20 mouse cellular contexts compared by ENCODE assay signal in the genomic region with DNA sequence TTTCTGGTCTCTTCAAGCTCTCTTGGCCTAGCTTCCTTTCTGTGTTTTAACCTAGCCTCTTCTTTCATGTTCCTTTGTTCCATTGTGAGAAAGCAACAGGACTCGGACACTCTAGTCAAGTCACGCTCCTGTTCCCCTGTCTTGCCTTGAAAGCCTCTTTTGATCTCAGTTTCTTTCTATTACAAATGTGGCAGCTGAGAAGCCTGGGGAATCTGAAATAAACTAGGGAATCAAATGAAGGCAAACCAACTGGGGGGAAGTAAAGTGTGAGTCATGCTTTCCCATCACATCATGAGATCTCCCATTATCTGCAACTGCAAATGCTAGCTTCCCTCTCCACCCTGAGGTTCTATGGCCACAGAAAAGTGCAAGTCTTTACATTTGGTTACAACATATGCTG. TPM values are rescaled to one million over a fixed set of nuclear protein-coding genes. Genes with fewer than 3 reads are reported as not detected.
A peak's percentile ranks its signal among the peaks of the same experiment; 100 is the strongest.
DNase-seq lines count a peak whose midpoint lies in the region; ATAC-seq and TF ChIP-seq lines count a peak whose summit lies in the region.
"Had no signal": no experiment of that assay in that cellular context is flagged by ENCODE, and none has a peak within 500 bp of the region (broad histone marks: within the 10 kb centered on the region; RNA-seq: fewer than 3 reads in every experiment).

No protein-coding gene starts in this region.

- no peaks in the 10 kb centered on the region for H3K27me3 ChIP-seq in MEL (ENCODE audit: control insufficient read depth in 1 of 2, insufficient read depth in 2 of 2, low read length in 2 of 2)
- H3K27me3 ChIP-seq in midbrain, embryonic 11.5 days (ENCODE audit: control insufficient read depth, insufficient read depth, low read length): no peaks in the 10 kb centered on the region
- H3K27me3 ChIP-seq: heart, embryonic 15.5 days; liver, embryonic 15.5 days; stomach, embryonic 15.5 days had no signal

- TF ChIP-seq POLR2A in MEL (IDR thresholded peaks at IDR 0.05; ENCODE audit: control insufficient read depth in 1 of 2, insufficient read depth in 1 of 2, low read depth in 1 of 2, low read length in 2 of 2, poor library complexity in 1 of 2): no peak

- peak overlapping the region; percentile 82 for H3K27ac ChIP-seq in MEL (ENCODE audit: control insufficient read depth, low read depth, low read length)
- 0 out of 2 replicates have a peak overlapping the region, but pooled peaks have one; percentile 2 for H3K27ac ChIP-seq in midbrain, embryonic 11.5 days (ENCODE audit: low read depth, low read length)
- H3K27ac ChIP-seq: heart, embryonic 15.5 days; limb, embryonic 10.5 days; liver, embryonic 15.5 days; stomach, embryonic 15.5 days had no signal

- TF ChIP-seq CTCF in MEL (IDR thresholded peaks at IDR 0.05 in 2 of 3, conservative IDR thresholded peaks at IDR 0.05 in 1 of 3; ENCODE audit: control insufficient read depth in 1 of 3, insufficient read depth in 1 of 3, low read depth in 2 of 3, low read length in 3 of 3, poor library complexity in 1 of 3, severe bottlenecking in 1 of 3): no peak

- intact Hi-C loops in heart, postnatal 25 days (cut with DNase I): no loop called here
- intact Hi-C loops in left cerebral cortex, postnatal 25 days (cut with DNase I): no loop called here

- H3K4me3 ChIP-seq in MEL (ENCODE audit: control insufficient read depth in 1 of 2, insufficient read depth in 1 of 2, low read depth in 2 of 2, low read length in 2 of 2): no peak overlapping the region
- H3K4me3 ChIP-seq in midbrain, embryonic 11.5 days (ENCODE audit: low read depth, low read length): no peak overlapping the region
- H3K4me3 ChIP-seq: heart, embryonic 15.5 days; limb, embryonic 10.5 days; liver, embryonic 15.5 days; stomach, embryonic 15.5 days had no signal

- no peaks in the 10 kb centered on the region for H3K79me2 ChIP-seq in MEL (ENCODE audit: control insufficient read depth, insufficient read depth, low read length, poor library complexity)

- no peak overlapping the region for H3K4me2 ChIP-seq in midbrain, embryonic 11.5 days
- H3K4me2 ChIP-seq: heart, embryonic 15.5 days; liver, embryonic 15.5 days; stomach, embryonic 15.5 days had no signal

- peaks cover 18 to 33% of the 10 kb centered on the region in 2 experiments for H3K4me1 ChIP-seq in MEL (ENCODE audit: control insufficient read depth in 1 of 2, insufficient read depth in 2 of 2, low read length in 2 of 2)
- peaks cover 5% of the 10 kb centered on the region; the same call in 1 of the 2 replicates for H3K4me1 ChIP-seq in midbrain, embryonic 11.5 days (ENCODE audit: control insufficient read depth, insufficient read depth, low read length)
- H3K4me1 ChIP-seq: limb, embryonic 10.5 days; liver, embryonic 15.5 days; stomach, embryonic 15.5 days had no signal

- 17% methylated on average over 2 of the region's 2 CpGs for WGBS in midbrain, embryonic 11.5 days

- DNase-seq in heart, adult 9 months (ENCODE audit: low spot score in 2 of 2): peak; percentile 8 to 19
- no peak for DNase-seq in heart, postnatal 25 days (ENCODE audit: low spot score)
- DNase-seq in MEL (ENCODE audit: low read depth, low spot score): peak; percentile 75
- DNase-seq in brain, adult 2 months (ENCODE audit: low read depth, low spot score): peak; percentile 46
- DNase-seq in midbrain, embryonic 11.5 days (ENCODE audit: low spot score, missing footprints): no peak
- DNase-seq in left cerebral cortex, postnatal 25 days (ENCODE audit: low spot score in 2 of 2): no peak
- DNase-seq in lung, postnatal 10 days: no peak
- DNase-seq in right cerebral cortex, postnatal 25 days: no peak
- DNase-seq: cerebellum, postnatal 36 days; gastrocnemius, postnatal 25 days; kidney, postnatal 14 days; lung, postnatal 4 days; thymus, postnatal 25 days had no signal

- peaks cover 0 to 28% of the 10 kb centered on the region in 2 experiments; a peak in 2 of 4 replicates for H3K36me3 ChIP-seq in MEL (ENCODE audit: control insufficient read depth in 1 of 2, insufficient read depth in 2 of 2, low read length in 2 of 2)
- H3K36me3 ChIP-seq in midbrain, embryonic 11.5 days (ENCODE audit: control insufficient read depth, insufficient read depth, low read length): no peaks in the 10 kb centered on the region
- H3K36me3 ChIP-seq: heart, embryonic 15.5 days; limb, embryonic 10.5 days; liver, embryonic 15.5 days; stomach, embryonic 15.5 days had no signal

- no peaks in the 10 kb centered on the region for H3K9me3 ChIP-seq in MEL (replicated peaks; ENCODE audit: insufficient read depth, low read length)
- H3K9me3 ChIP-seq in midbrain, embryonic 11.5 days (ENCODE audit: control insufficient read depth, low read length): no peaks in the 10 kb centered on the region
- H3K9me3 ChIP-seq: heart, embryonic 15.5 days; limb, embryonic 10.5 days; liver, embryonic 15.5 days; stomach, embryonic 15.5 days had no signal

- ATAC-seq in midbrain, embryonic 11.5 days (ENCODE audit: low FRiP score): peak; percentile 72
- ATAC-seq: CD4-positive, CD25-positive, alpha-beta regulatory T cell, adult 4 months had no signal

- no peak for TF ChIP-seq RAD21 in MEL (IDR thresholded peaks at IDR 0.05; ENCODE audit: low read depth, low read length)

- peak; percentile 86 to 96 for TF ChIP-seq EP300 in MEL (IDR thresholded peaks at IDR 0.05; ENCODE audit: low read depth in 1 of 2, low read length in 2 of 2)

- peak overlapping the region; percentile 21; the same call in 1 of the 2 replicates for H3K9ac ChIP-seq in MEL (ENCODE audit: control insufficient read depth, low read depth, low read length, poor library complexity, severe bottlenecking)
- no peak overlapping the region for H3K9ac ChIP-seq in midbrain, embryonic 11.5 days (ENCODE audit: low read length)
- H3K9ac ChIP-seq: heart, embryonic 15.5 days; liver, embryonic 15.5 days; stomach, embryonic 15.5 days had no signal

TF ChIP-seq in MEL, 35 proteins besides CTCF, POLR2A, EP300 and RAD21 (continues in another document):
- TF ChIP-seq MAFK (IDR thresholded peaks at IDR 0.05; ENCODE audit: borderline replicate concordance, low read depth, low read length) (no peak), USF1 (IDR thresholded peaks at IDR 0.05; ENCODE audit: low read depth, low read length) (no peak), ELF1 (IDR thresholded peaks at IDR 0.05; ENCODE audit: low read depth, low read length) (no peak), GABPA (IDR thresholded peaks at IDR 0.05; ENCODE audit: low read depth, low read length) (no peak), ZC3H11A (IDR thresholded peaks at IDR 0.05; ENCODE audit: low read depth, low read length) (no peak), USF2 (IDR thresholded peaks at IDR 0.05; ENCODE audit: borderline replicate concordance in 1 of 2, insufficient read depth in 1 of 2, low read depth in 1 of 2, low read length in 2 of 2) (no peak), SMC3 (IDR thresholded peaks at IDR 0.05; ENCODE audit: low read depth, low read length) (no peak), SIN3A (IDR thresholded peaks at IDR 0.05; ENCODE audit: low read length) (peak; percentile 52; the same call in 1 of the 2 replicates), TBP (IDR thresholded peaks at IDR 0.05; ENCODE audit: low read depth, low read length) (no peak), MYC (IDR thresholded peaks at IDR 0.05; ENCODE audit: low read depth, low read length) (no peak), KAT2A (conservative IDR thresholded peaks at IDR 0.05; ENCODE audit: low read depth, low read length) (no peak), ZKSCAN1 (IDR thresholded peaks at IDR 0.05; ENCODE audit: low read depth, low read length) (no peak), TCF12 (IDR thresholded peaks at IDR 0.05; ENCODE audit: low read depth, low read length) (peak; percentile 52; the same call in 1 of the 2 replicates), JUND (IDR thresholded peaks at IDR 0.05; ENCODE audit: low read depth, low read length) (peak; percentile 95), MEF2A (IDR thresholded peaks at IDR 0.05; ENCODE audit: extremely low read depth, insufficient replicate concordance, low read depth, low read length, poor library complexity, severe bottlenecking) (no peak), POLR2AphosphoS5 (IDR thresholded peaks at IDR 0.05; ENCODE audit: borderline replicate concordance, low read depth, low read length) (no peak), POLR2AphosphoS2 (IDR thresholded peaks at IDR 0.05; ENCODE audit: low read length) (no peak), MAZ (IDR thresholded peaks at IDR 0.05; ENCODE audit: low read depth, low read length) (no peak), MAX (IDR thresholded peaks at IDR 0.05; ENCODE audit: low read length) (no peak), ZMIZ1 (IDR thresholded peaks at IDR 0.05; ENCODE audit: low read depth, low read length) (no peak), CHD2 (IDR thresholded peaks at IDR 0.05; ENCODE audit: low read length) (no peak), GATA1 (IDR thresholded peaks at IDR 0.05; ENCODE audit: low read depth, low read length) (peak; percentile 86), ZNF384 (IDR thresholded peaks at IDR 0.05; ENCODE audit: low read depth, low read length) (no peak), MXI1 (IDR thresholded peaks at IDR 0.05; ENCODE audit: low read depth, low read length) (peak; percentile 50; the same call in 1 of the 2 replicates), HCFC1 (IDR thresholded peaks at IDR 0.05; ENCODE audit: low read depth, low read length) (no peak), UBTF (IDR thresholded peaks at IDR 0.05; ENCODE audit: borderline replicate concordance, insufficient read depth, low read depth, low read length) (no peak), CHD1 (IDR thresholded peaks at IDR 0.05; ENCODE audit: low read depth, low read length) (no peak), E2F4 (IDR thresholded peaks at IDR 0.05; ENCODE audit: borderline replicate concordance, low read depth, low read length) (no peak), ETS1 (IDR thresholded peaks at IDR 0.05; ENCODE audit: low read depth, low read length) (peak; percentile 91)

RNA-seq across cellular contexts. Expression of a gene that starts 31.0 kb away (rescaled TPM):
- under 1 TPM in 1 of 2 experiments, not detected in 1; 0.11 TPM for total RNA-seq in heart, postnatal 25 days (2021)
- total RNA-seq in MEL (2012; rRNA removed): 0.82 and 1.2 TPM in 2 replicates
- 1 to 10 TPM in 1 of 2 experiments, not detected in 1; 4.2 TPM for polyA plus RNA-seq in MEL (2012; ENCODE audit: insufficient read depth in 1 of 2, insufficient read length in 2 of 2, low read depth in 1 of 2, low replicate concordance in 2 of 2, missing spikeins in 1 of 2)
- not detected in 2 replicates for polyA plus RNA-seq in midbrain, embryonic 11.5 days (2014; fragmentation: Nextera tagmentation; extraction: Ambion mirVana)
- 1 to 10 TPM; 2.4 to 2.7 TPM for total RNA-seq in left cerebral cortex, postnatal 25 days (2021)
- polyA plus RNA-seq: CD4-positive, CD25-positive, alpha-beta regulatory T cell, adult 4 months; embryonic facial prominence, embryonic 14.5 days; heart, embryonic 15.5 days; intestine, embryonic 14.5 days; limb, embryonic 10.5 days; liver, embryonic 15.5 days; stomach, embryonic 15.5 days had no signal

RNA-seq across cellular contexts. Expression of a gene that starts 35.3 kb away (rescaled TPM):
- 1 to 10 TPM; 3.4 to 3.6 TPM for total RNA-seq in heart, postnatal 25 days (2021)
- 4.4 and 4.7 TPM in 2 replicates for total RNA-seq in MEL (2012; rRNA removed)
- polyA plus RNA-seq in MEL (2012; ENCODE audit: insufficient read depth in 1 of 2, insufficient read length in 2 of 2, low read depth in 1 of 2, low replicate concordance in 2 of 2, missing spikeins in 1 of 2): 1 to 10 TPM in 1 of 2 experiments, not detected in 1; 5.6 TPM
- polyA plus RNA-seq in midbrain, embryonic 11.5 days (2014; fragmentation: Nextera tagmentation; extraction: Ambion mirVana): 12.7 and 12.8 TPM in 2 replicates
- 10 to 100 TPM; 41.7 to 46.3 TPM for total RNA-seq in left cerebral cortex, postnatal 25 days (2021)

Comparison
In these comparisons a context has a peak if more than half of its experiments do, and no peak if none do; other contexts are left out.
1. DNase-seq: peak in heart, adult 9 months (2 of 2), MEL (single experiment) and brain, adult 2 months (single experiment); none in heart, postnatal 25 days (single experiment), midbrain, embryonic 11.5 days (single experiment), left cerebral cortex, postnatal 25 days (0 of 2), lung, postnatal 10 days (single experiment) and right cerebral cortex, postnatal 25 days (single experiment).